Mouse (Mus musculus) lung, postnatal 36 days (tissue): ENCODE measurements at regions not wholly inside any gene's neighbourhood (a gene's known extent, or its start where the extent isn't known, plus 50 kb on each side); places are given as distances from the start of the nearest gene placed in this dataset.

Experiments
- DNase-seq: peaks from one replicate; pipeline ENCODE4 v3.0.0; 2022; ENCODE audit warnings: mixed read lengths

- DNase-seq, result no peak
Measured at GRCm38 (mm10) chr8:9042835-9043792, 352.8 kb upstream of the Arglu1 start.

- DNase-seq, result no peak
Measured at GRCm38 (mm10) chr8:9029156-9029555, 338.8 kb upstream of the Arglu1 start.

GRCm38 (mm10) chr8:9027672-9028071, 337.4 kb upstream of the Arglu1 start:
- DNase-seq, result no peak

GRCm38 (mm10) chr8:9025872-9026271, 335.6 kb upstream of the Arglu1 start:
- DNase-seq, result no peak

- DNase-seq, result no peak
Measured at GRCm38 (mm10) chr8:9025378-9025777, 335.1 kb upstream of the Arglu1 start.

GRCm38 (mm10) chr8:9020744-9021143, 330.4 kb upstream of the Arglu1 start:
- no peak for DNase-seq

GRCm38 (mm10) chr8:9020180-9020579, 329.9 kb upstream of the Arglu1 start:
- no peak for DNase-seq

- no peak for DNase-seq
Measured at GRCm38 (mm10) chr8:9011785-9012510, 321.6 kb upstream of the Arglu1 start.

GRCm38 (mm10) chr8:9008006-9008780, 317.9 kb upstream of the Arglu1 start:
- DNase-seq, result no peak

- no peak for DNase-seq
Measured at GRCm38 (mm10) chr8:8999914-9000313, 309.6 kb upstream of the Arglu1 start.

GRCm38 (mm10) chr8:8997621-8998020, 307.3 kb upstream of the Arglu1 start:
- DNase-seq, result no peak

GRCm38 (mm10) chr8:8994596-8995189, 304.4 kb upstream of the Arglu1 start:
- peak; percentile 85 for DNase-seq

- no peak for DNase-seq
Measured at GRCm38 (mm10) chr8:8994008-8994407, 303.7 kb upstream of the Arglu1 start.

- DNase-seq, result peak; percentile 88
Measured at GRCm38 (mm10) chr8:8992461-8993032, 302.2 kb upstream of the Arglu1 start.

- no peak for DNase-seq
Measured at GRCm38 (mm10) chr8:8991026-8991425, 300.7 kb upstream of the Arglu1 start.

- no peak for DNase-seq
Measured at GRCm38 (mm10) chr8:8986068-8986467, 295.7 kb upstream of the Arglu1 start.

- no peak for DNase-seq
Measured at GRCm38 (mm10) chr8:8985395-8985794, 295.1 kb upstream of the Arglu1 start.

- DNase-seq, result no peak
Measured at GRCm38 (mm10) chr8:8984829-8985251, 294.5 kb upstream of the Arglu1 start.

GRCm38 (mm10) chr8:8984159-8984828, 294.0 kb upstream of the Arglu1 start:
- DNase-seq, result no peak

- no peak for DNase-seq
Measured at GRCm38 (mm10) chr8:8983133-8983661, 292.9 kb upstream of the Arglu1 start.

GRCm38 (mm10) chr8:8978969-8979368, 288.6 kb upstream of the Arglu1 start:
- DNase-seq, result no peak
